Mouse (Mus musculus) liver, postnatal 0 days (tissue): ENCODE results near the gene Smyd2.

Source experiments
- CTCF ChIP-seq: sonication (generic); IDR thresholded peaks from 2 replicates; pipeline ENCODE4 v1.5.1; 2016; ENCODE audit warnings: antibody characterized with exemption, low read depth
- EP300 ChIP-seq: IDR thresholded peaks from 2 replicates; pipeline ENCODE4 v1.6.1; 2016; ENCODE audit warnings: antibody characterized with exemption, low read depth, mild to moderate bottlenecking

- TF ChIP-seq EP300 (no peak), CTCF (no peak)
These were observed 88.8 kb downstream of the Smyd2 start for GRCm38 (mm10) chr1:189833351-189833750.
